ENCODE assay signal across 7 mouse cellular contexts in the genomic region with DNA sequence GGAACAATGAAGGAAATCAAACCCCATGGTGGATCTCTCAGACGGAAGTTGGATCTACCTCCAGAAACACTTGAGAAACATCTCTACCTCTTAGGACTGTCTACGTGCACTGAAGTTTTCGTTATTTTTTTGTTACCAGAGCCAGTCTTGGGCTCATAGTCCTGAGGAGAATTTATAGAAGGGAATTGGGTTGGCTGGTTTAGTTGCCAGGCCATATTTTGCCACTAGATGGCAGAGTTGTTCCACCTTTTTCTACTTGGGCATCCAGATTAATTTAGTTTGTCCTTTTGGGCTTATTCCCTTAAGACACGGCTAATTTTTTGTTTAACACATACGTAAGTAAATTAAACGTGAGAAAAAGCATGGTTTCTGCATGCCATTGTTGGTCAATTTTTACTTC. TPM values are rescaled to one million over a fixed set of nuclear protein-coding genes. Genes with fewer than 3 reads are reported as not detected.
DNase-seq lines count a peak whose midpoint lies in the region; ATAC-seq and TF ChIP-seq lines count a peak whose summit lies in the region.

No protein-coding gene starts in this region.

- H3K4me1 ChIP-seq in intestine, postnatal 0 days (replicated peaks; ENCODE audit: control insufficient read depth, insufficient read depth, low read length), result no peaks in the 10 kb centered on the region; the same call in 1 of the 2 replicates
- no peaks in the 10 kb centered on the region for H3K4me1 ChIP-seq in limb, embryonic 11.5 days (ENCODE audit: control insufficient read depth, insufficient read depth, low read length)

- no peak overlapping the region for H3K9ac ChIP-seq in intestine, postnatal 0 days (ENCODE audit: low read depth, low read length)
- no peak overlapping the region for H3K9ac ChIP-seq in limb, embryonic 11.5 days (ENCODE audit: low read length)

- DNase-seq in B cell, adult 2 months, result peak; percentile 59 to 61
- DNase-seq in MN1 (ENCODE audit: low spot score), result peak; percentile 53
- DNase-seq in cerebellum, adult 8-10 months, result peak; percentile 51
- peak; percentile 77 for DNase-seq in limb, embryonic 11.5 days (ENCODE audit: low spot score)
- peak; percentile 38 for DNase-seq in ovary, postnatal 36 days (ENCODE audit: low spot score)

- no peak overlapping the region for H3K4me2 ChIP-seq in intestine, postnatal 0 days (replicated peaks; ENCODE audit: low read depth)
- H3K4me2 ChIP-seq in limb, embryonic 11.5 days (ENCODE audit: low read depth, severe bottlenecking), result no peak overlapping the region

- 26% methylated on average over 6 of the region's 6 CpGs for WGBS in intestine, postnatal 0 days
- 30% methylated on average over 6 of the region's 6 CpGs for WGBS in limb, embryonic 11.5 days

- peak; percentile 78 for TF ChIP-seq CTCF in intestine, postnatal 0 days (IDR thresholded peaks at IDR 0.05; ENCODE audit: low read depth)

- H3K36me3 ChIP-seq in intestine, postnatal 0 days (ENCODE audit: control insufficient read depth, insufficient read depth), result no peaks in the 10 kb centered on the region
- no peaks in the 10 kb centered on the region for H3K36me3 ChIP-seq in limb, embryonic 11.5 days (ENCODE audit: control insufficient read depth, insufficient read depth, low read length)

- no peak overlapping the region for H3K4me3 ChIP-seq in intestine, postnatal 0 days (ENCODE audit: low read depth, low read length)
- H3K4me3 ChIP-seq in limb, embryonic 11.5 days (ENCODE audit: low read depth, low read length), result no peak overlapping the region

- H3K9me3 ChIP-seq in intestine, postnatal 0 days (ENCODE audit: control insufficient read depth), result no peaks in the 10 kb centered on the region
- H3K9me3 ChIP-seq in limb, embryonic 11.5 days (ENCODE audit: control insufficient read depth, low read length), result no peaks in the 10 kb centered on the region

- peak; percentile 56 for ATAC-seq in frontal cortex, adult (ENCODE audit: low TSS enrichment)
- no peak for ATAC-seq in intestine, postnatal 0 days
- no peak for ATAC-seq in limb, embryonic 11.5 days (ENCODE audit: insufficient number of reproducible peaks, low FRiP score, low TSS enrichment, low read depth)

- no peaks in the 10 kb centered on the region for H3K27me3 ChIP-seq in intestine, postnatal 0 days (replicated peaks; ENCODE audit: control insufficient read depth, insufficient read depth, low read length)
- no peaks in the 10 kb centered on the region for H3K27me3 ChIP-seq in limb, embryonic 11.5 days (ENCODE audit: control insufficient read depth, insufficient read depth, low read length)

- H3K27ac ChIP-seq in intestine, postnatal 0 days (ENCODE audit: low read depth, low read length), result no peak overlapping the region
- H3K27ac ChIP-seq in limb, embryonic 11.5 days (replicated peaks; ENCODE audit: low read depth, low read length), result no peak overlapping the region

RNA-seq across cellular contexts. Expression of a gene that starts 37.1 kb away (rescaled TPM):
- 7.7 and 8.9 TPM in 2 replicates for polyA plus RNA-seq in intestine, postnatal 0 days (2015; fragmentation: Nextera tagmentation; extraction: Ambion mirVana)
- polyA plus RNA-seq in limb, embryonic 11.5 days (2014; fragmentation: Nextera tagmentation; extraction: Ambion mirVana), result 10.7 and 11.3 TPM in 2 replicates
